Mouse (Mus musculus): ENCODE measurements around the gene Top1.
A peak's percentile ranks its signal among the peaks of the same experiment; 100 is the strongest.

- TF ChIP-seq CTCF (IDR thresholded peaks at IDR 0.05; ENCODE audit: borderline replicate concordance, insufficient read depth, low read length) (no peak), POLR2A (IDR thresholded peaks at IDR 0.05; ENCODE audit: low read depth, low read length) (peak; percentile 26; the same call in 1 of the 2 replicates)
Measured at GRCm38 (mm10) chr2:160646845-160647178, 1.1 kb downstream of the Top1 start.

Measured in embryonic fibroblast, embryonic 13.5 days (primary cell).